Mouse (Mus musculus): ENCODE measurements around the gene Lmnb2. TPM values are rescaled to one million over a fixed set of nuclear protein-coding genes. Genes with fewer than 3 reads are reported as not detected.

Lmnb2 gene
- polyA plus RNA-seq, 1 experiment, result 44.2 TPM

GRCm38 (mm10) chr10:80913364-80914011 is 4.6 kb downstream of the Lmnb2 start:
- Histone ChIP-seq H3K27me3 (ENCODE audit: control insufficient read depth, insufficient read depth, low read length) (no peaks in the 10 kb centered on the region), H3K4me1 (replicated peaks; ENCODE audit: control insufficient read depth, insufficient read depth, low read length) (peaks cover 31% of the 10 kb centered on the region), H3K36me3 (ENCODE audit: control insufficient read depth, insufficient read depth, low read length) (no peaks in the 10 kb centered on the region), H3K27ac (ENCODE audit: control insufficient read depth, insufficient read depth, low read length) (no peak overlapping the region), H3K4me3 (ENCODE audit: control insufficient read depth, insufficient read depth, low read length) (no peak overlapping the region)
- no peak for DNase-seq
- TF ChIP-seq POLR2A (IDR thresholded peaks at IDR 0.05; ENCODE audit: control insufficient read depth, extremely low read depth, insufficient read depth, low read length, poor library complexity), result no peak
- no peak for TF ChIP-seq CTCF (IDR thresholded peaks at IDR 0.05; ENCODE audit: borderline replicate concordance, control insufficient read depth, extremely low read depth, insufficient read depth, low read length, poor library complexity)
- WGBS, result 96% methylated on average over 7 of the region's 8 CpGs

- TF ChIP-seq CTCF (IDR thresholded peaks at IDR 0.05; ENCODE audit: borderline replicate concordance, control insufficient read depth, extremely low read depth, insufficient read depth, low read length, poor library complexity) (no peak), POLR2A (IDR thresholded peaks at IDR 0.05; ENCODE audit: control insufficient read depth, extremely low read depth, insufficient read depth, low read length, poor library complexity) (no peak)
- no peak for DNase-seq
- Histone ChIP-seq H3K27me3 (ENCODE audit: control insufficient read depth, insufficient read depth, low read length) (no peaks in the 10 kb centered on the region), H3K4me1 (replicated peaks; ENCODE audit: control insufficient read depth, insufficient read depth, low read length) (peaks cover 22% of the 10 kb centered on the region), H3K36me3 (ENCODE audit: control insufficient read depth, insufficient read depth, low read length) (no peaks in the 10 kb centered on the region), H3K27ac (ENCODE audit: control insufficient read depth, insufficient read depth, low read length) (no peak overlapping the region), H3K4me3 (ENCODE audit: control insufficient read depth, insufficient read depth, low read length) (no peak overlapping the region)
These were observed 6.2 kb downstream of the Lmnb2 start for GRCm38 (mm10) chr10:80911891-80912290.

- 96% methylated on average over 4 of the region's 4 CpGs for WGBS
These were observed 6.7 kb downstream of the Lmnb2 start for GRCm38 (mm10) chr10:80911354-80911753.

GRCm38 (mm10) chr10:80909375-80910162 is 8.5 kb downstream of the Lmnb2 start:
- TF ChIP-seq POLR2A (IDR thresholded peaks at IDR 0.05; ENCODE audit: control insufficient read depth, extremely low read depth, insufficient read depth, low read length, poor library complexity) (no peak), CTCF (IDR thresholded peaks at IDR 0.05; ENCODE audit: borderline replicate concordance, control insufficient read depth, extremely low read depth, insufficient read depth, low read length, poor library complexity) (no peak)
- H3K36me3 ChIP-seq (ENCODE audit: control insufficient read depth, insufficient read depth, low read length), result no peaks in the 10 kb centered on the region; the same call in 1 of the 2 replicates
- no peak overlapping the region for H3K4me3 ChIP-seq (ENCODE audit: control insufficient read depth, insufficient read depth, low read length)
- DNase-seq, result no peak
- no peak overlapping the region for H3K27ac ChIP-seq (ENCODE audit: control insufficient read depth, insufficient read depth, low read length)
- no peaks in the 10 kb centered on the region for H3K27me3 ChIP-seq (ENCODE audit: control insufficient read depth, insufficient read depth, low read length)
- 96% methylated on average over 22 of the region's 22 CpGs for WGBS
- peaks cover 11% of the 10 kb centered on the region for H3K4me1 ChIP-seq (replicated peaks; ENCODE audit: control insufficient read depth, insufficient read depth, low read length)

More at GRCm38 (mm10) chr10:80911354-80911753, 6.7 kb downstream of the Lmnb2 start:
- TF ChIP-seq POLR2A (IDR thresholded peaks at IDR 0.05; ENCODE audit: control insufficient read depth, extremely low read depth, insufficient read depth, low read length, poor library complexity), result no peak
- TF ChIP-seq CTCF (IDR thresholded peaks at IDR 0.05; ENCODE audit: borderline replicate concordance, control insufficient read depth, extremely low read depth, insufficient read depth, low read length, poor library complexity), result no peak
- Histone ChIP-seq H3K27ac (ENCODE audit: control insufficient read depth, insufficient read depth, low read length) (no peak overlapping the region), H3K27me3 (ENCODE audit: control insufficient read depth, insufficient read depth, low read length) (no peaks in the 10 kb centered on the region), H3K4me1 (replicated peaks; ENCODE audit: control insufficient read depth, insufficient read depth, low read length) (peaks cover 17% of the 10 kb centered on the region), H3K4me3 (ENCODE audit: control insufficient read depth, insufficient read depth, low read length) (no peak overlapping the region), H3K36me3 (ENCODE audit: control insufficient read depth, insufficient read depth, low read length) (no peaks in the 10 kb centered on the region)
- no peak for DNase-seq

GRCm38 (mm10) chr10:80904709-80905108 is 13.3 kb downstream of the Lmnb2 start:
- H3K36me3 ChIP-seq (ENCODE audit: control insufficient read depth, insufficient read depth, low read length), result no peaks in the 10 kb centered on the region; the same call in 1 of the 2 replicates
- peaks cover 7% of the 10 kb centered on the region for H3K4me1 ChIP-seq (replicated peaks; ENCODE audit: control insufficient read depth, insufficient read depth, low read length)
- DNase-seq, result no peak
- H3K27me3 ChIP-seq (ENCODE audit: control insufficient read depth, insufficient read depth, low read length), result no peaks in the 10 kb centered on the region
- no peak for TF ChIP-seq CTCF (IDR thresholded peaks at IDR 0.05; ENCODE audit: borderline replicate concordance, control insufficient read depth, extremely low read depth, insufficient read depth, low read length, poor library complexity)
- no peak for TF ChIP-seq POLR2A (IDR thresholded peaks at IDR 0.05; ENCODE audit: control insufficient read depth, extremely low read depth, insufficient read depth, low read length, poor library complexity)
- H3K27ac ChIP-seq (ENCODE audit: control insufficient read depth, insufficient read depth, low read length), result no peak overlapping the region
- 97% methylated on average over 11 of the region's 11 CpGs for WGBS
- H3K4me3 ChIP-seq (ENCODE audit: control insufficient read depth, insufficient read depth, low read length), result no peak overlapping the region

- Histone ChIP-seq H3K27ac (ENCODE audit: control insufficient read depth, insufficient read depth, low read length) (no peak overlapping the region), H3K27me3 (ENCODE audit: control insufficient read depth, insufficient read depth, low read length) (no peaks in the 10 kb centered on the region), H3K4me3 (ENCODE audit: control insufficient read depth, insufficient read depth, low read length) (no peak overlapping the region), H3K4me1 (replicated peaks; ENCODE audit: control insufficient read depth, insufficient read depth, low read length) (peaks cover 12% of the 10 kb centered on the region), H3K36me3 (ENCODE audit: control insufficient read depth, insufficient read depth, low read length) (no peaks in the 10 kb centered on the region; the same call in 1 of the 2 replicates)
- TF ChIP-seq POLR2A (IDR thresholded peaks at IDR 0.05; ENCODE audit: control insufficient read depth, extremely low read depth, insufficient read depth, low read length, poor library complexity) (no peak), CTCF (IDR thresholded peaks at IDR 0.05; ENCODE audit: borderline replicate concordance, control insufficient read depth, extremely low read depth, insufficient read depth, low read length, poor library complexity) (no peak)
- DNase-seq, result no peak
- WGBS, result 96% methylated on average over 28 of the region's 28 CpGs
These were observed 13.9 kb downstream of the Lmnb2 start for GRCm38 (mm10) chr10:80904004-80904693.

Data from thymus, adult 2 months (tissue).